Mouse (Mus musculus): ENCODE results near the gene Gm4952.

Gm4952 gene

DNA sequence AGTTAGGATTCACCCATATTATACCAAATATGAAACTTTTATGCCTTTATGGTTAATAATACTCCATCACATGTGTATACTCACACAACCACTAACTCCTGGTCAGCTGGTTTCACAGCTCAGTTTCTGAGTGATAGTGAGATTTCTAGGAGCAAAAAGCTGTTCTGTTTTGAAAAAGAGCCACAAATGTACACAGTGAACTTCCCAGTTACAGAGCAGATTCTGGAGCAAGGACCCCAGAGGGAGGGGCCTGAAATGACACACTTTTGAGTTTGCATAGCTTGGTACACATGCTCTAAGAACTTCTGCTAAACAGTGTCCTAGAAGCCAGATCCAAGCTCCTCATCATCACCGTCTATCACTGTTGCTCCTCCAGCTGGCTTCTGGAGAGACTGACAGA is at the start of gene Gm4952:
Gene Gm4952, plus strand, starts transcription at position 301 of the 400 bp plus-strand sequence.
- DNase-seq (ENCODE audit: low spot score): no peak

DNA sequence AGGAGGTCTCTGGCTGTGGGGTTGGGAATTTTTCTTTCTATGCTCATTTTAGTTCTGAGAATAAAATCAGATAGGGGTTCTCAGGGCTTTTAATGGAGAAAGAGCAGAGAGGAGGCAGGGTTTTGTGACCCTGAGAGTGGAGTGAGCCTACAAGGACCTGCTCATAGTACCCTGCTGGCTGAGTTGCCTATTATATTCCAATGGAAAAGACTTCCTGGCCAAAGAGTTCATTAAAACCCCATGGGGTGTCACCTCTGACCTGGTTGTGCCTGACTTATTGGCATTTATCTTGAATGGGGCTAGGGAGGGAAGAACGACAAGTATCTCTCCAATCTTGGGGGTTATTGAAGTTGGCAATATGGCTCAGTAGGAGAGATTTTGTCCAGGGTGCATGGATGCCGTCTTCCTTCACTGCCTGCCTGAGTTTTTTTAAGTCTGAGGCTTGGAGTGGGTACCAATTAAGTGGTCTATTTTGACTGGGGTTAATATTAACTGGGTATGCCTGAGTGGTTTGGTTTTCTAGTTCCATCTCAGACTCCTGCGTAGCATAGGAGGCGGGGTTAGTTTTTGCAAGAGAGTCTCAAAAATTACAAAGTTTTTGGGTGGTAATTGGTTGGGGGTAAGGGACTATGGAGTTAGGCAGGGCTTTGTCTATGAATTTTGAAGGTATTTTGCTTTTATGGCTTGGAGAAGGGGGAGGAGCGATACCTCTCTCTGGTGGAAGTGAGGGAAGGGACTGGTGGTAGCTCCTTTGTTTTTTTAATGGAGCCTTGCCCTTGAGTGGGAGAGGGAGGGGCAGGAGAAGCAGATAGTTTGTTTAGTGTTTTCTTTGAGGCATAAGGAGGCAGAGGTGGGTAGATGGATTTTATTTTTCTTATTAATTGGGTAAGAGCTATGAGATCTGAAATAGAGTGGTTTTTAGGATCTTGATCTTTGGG is 49.5 kb upstream of the Gm4952 start:
- no peak for DNase-seq (ENCODE audit: low spot score)

DNA sequence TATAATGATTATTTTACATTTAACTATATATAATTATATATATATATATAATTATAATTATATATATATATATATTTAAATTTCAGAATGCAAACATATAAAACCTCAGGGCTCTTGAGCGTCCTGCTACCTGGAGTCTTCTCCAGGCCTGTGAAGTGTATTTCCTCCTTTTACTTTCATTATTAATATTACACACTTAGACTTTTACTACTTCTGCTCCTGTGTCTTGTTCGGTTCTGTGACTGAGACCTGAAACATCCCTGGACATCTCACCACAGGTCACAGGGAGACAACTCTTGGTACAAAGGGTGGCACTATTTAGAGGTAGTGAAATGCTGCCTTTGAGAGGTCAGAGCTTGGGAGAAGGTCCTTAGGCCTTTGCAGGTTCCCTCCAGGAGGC is 43.5 kb upstream of the Gm4952 start:
- DNase-seq (ENCODE audit: low spot score): no peak

DNA sequence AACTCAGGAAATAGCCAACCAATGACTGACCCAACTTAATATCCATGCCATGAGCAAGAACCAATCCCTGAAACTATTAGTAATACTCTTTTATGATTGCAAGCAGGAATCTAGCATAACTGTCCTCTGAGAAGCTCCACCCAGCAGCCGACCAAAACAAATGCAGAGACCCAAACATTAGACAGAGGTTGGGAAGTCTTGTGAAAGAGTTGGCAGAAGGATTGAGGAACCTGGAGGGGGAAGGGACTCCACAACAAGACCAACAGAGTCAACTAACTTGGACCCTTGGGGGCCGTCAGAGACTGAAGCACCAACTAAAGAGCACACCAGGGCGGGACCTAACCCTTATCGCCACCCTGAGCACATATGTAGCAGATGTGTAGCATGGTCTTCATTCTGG is 41.6 kb upstream of the Gm4952 start:
- DNase-seq (ENCODE audit: low spot score): no peak

DNA sequence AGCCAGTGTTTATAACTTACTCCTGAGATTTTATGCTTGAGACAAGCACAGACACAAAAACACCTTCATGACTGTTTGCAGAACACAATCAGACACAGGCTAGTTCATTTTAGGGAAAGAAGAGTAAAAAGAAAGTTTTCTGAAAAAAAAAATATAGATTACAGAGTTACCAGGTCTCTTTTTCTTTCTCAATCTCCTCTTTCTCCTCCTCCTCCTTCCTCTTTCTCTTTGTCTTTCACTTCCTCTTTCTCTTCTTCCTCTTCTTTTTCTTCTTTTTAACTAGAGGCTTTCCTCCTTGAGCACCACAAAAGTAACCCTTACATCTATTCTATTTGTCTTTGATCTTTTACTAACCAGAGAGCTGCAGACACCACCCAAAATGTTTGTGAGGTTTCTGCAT is 35.6 kb upstream of the Gm4952 start:
- DNase-seq (ENCODE audit: low spot score): no peak

DNA sequence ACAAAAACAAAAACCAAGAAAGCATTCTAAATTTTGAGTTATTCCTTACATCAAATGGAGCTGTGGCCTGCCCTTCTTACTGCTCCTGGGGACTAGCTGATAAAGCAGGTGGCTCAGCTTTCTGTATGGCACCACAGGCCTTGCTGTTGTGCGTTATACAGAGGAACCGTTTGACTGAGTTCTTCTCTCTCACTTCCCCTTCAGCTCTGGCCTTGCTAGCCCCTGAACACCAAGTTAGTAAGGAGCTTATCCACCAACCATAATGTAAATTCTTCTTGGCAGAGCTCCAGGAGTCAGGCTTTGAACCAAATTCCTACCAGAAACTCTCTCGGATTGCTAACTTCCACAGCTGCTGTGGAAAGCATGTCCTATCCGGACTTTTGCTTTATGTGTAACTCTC is 32.8 kb upstream of the Gm4952 start:
- no peak for DNase-seq (ENCODE audit: low spot score)

DNA sequence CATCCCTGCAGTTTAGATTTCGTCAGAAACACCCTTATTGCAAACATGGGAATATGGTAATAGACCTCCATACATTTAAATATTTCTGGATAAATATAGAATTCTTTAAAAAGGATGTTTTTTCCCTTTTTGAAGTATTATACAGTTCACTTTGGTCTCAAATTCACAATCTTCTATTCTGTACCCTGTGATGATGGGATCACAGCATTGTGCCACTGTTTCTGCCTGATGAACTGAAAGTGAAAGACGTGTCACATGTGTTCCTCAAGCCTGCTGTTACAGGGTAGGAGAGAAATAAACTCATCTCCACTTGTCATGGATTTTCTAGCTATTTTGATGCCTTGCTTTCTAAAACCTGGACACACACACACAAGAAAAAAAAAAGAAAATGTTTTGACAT is 28.9 kb upstream of the Gm4952 start:
- DNase-seq (ENCODE audit: low spot score): no peak

DNA sequence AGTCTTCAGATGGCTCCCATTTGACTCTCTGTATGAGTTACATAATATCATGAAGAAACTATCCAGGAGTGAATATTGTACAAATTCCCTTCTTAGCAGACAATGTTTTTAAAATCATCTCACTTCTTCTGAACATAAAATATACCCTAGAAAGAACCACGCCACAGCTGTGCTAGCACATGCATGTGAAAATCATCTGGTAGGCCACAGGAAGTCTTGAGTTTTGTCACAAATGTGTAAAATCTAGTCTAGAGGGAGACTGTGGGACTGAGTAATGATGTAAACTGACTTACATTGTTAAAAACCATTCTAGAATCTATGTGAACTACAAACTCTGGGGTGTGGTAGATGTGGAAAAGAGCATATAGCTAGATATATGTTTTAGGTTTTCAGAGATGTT is 28.1 kb upstream of the Gm4952 start:
- no peak for DNase-seq (ENCODE audit: low spot score)

DNA sequence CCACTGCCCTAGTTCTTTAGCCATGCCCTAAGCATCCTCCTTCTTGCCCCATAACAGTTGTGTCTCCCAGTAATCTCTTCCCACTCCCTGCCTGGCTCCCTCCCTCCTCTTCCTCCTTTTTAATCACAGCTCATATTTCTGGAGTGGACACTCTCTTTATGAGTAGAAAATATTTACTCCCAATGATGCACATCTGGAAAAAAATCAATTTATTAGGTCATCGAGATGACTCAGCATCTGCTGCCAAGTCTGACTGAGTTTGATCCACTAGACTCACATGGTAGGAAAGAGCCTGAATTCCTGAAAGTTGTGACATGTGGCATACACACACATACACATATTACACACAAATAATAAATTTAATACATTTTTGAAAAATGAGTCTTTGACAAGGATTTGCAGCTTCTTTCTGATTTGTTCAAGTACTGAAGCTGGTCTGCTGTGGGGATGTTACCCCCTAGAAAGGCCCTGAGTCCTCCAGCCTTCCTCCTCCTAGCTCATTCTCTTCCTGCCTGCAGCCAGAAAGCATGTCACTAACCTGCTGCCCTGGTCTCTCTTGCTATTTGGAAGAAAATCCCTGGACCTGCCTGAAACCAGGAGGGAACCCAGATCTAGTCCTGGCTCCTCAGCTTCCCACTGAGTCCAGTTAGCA is 27.0 kb upstream of the Gm4952 start:
- DNase-seq (ENCODE audit: low spot score): no peak

DNA sequence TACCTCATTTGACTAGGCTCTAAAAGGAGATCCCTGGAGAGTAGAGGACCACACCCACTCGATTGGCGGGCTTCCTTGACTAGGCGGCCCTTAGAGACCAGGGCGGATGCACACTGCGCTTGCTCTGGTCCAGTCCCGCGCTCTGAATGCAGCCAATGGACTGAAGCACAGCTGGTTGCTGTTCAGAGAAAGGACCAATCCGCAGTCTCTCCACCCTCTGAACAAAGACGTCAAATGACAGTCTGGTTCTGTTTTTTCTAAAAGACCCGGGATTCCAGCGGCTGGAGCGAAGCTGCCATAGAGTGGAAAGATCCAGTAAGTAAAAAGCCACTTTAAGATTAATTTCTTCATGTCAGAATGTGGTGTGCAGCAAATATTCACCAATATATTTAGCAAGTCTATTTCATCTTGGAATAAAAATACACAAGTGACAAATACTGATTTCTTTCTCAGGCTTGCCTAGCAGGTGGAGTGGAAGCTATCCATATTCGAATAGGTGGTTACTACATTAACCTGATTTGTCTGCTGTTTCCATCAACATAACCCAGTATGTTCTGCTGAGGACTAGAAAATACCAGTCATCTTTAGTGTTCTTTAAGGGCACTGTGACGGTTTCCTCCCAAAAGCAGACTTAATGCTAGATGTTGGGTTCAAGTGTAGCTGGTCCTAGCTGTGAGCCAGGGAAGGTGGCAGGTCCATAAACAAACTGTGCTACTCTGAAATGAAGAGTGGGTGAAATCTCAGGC is 26.3 kb upstream of the Gm4952 start:
- DNase-seq (ENCODE audit: low spot score): peak; percentile 72

DNA sequence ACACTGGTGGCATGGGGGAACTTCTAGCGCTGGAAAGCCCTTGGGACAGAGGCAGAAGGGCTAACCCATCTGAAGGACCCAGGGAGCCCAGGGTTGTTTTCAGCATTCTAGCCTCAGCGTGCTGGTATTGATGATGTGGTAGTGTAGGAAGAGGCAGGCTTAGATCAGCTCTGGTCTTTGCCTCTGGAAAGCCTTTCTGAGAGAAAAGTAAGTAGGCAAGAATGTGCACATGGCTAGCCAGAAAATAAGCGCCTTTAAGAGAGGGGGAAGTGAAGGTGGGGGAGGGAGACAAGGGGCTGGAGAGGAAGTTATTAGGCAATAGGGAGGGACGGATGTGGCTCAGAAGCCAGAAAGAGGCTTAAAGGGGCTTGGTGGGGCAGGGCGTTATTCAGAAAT is 25.8 kb upstream of the Gm4952 start:
- DNase-seq (ENCODE audit: low spot score): no peak

DNA sequence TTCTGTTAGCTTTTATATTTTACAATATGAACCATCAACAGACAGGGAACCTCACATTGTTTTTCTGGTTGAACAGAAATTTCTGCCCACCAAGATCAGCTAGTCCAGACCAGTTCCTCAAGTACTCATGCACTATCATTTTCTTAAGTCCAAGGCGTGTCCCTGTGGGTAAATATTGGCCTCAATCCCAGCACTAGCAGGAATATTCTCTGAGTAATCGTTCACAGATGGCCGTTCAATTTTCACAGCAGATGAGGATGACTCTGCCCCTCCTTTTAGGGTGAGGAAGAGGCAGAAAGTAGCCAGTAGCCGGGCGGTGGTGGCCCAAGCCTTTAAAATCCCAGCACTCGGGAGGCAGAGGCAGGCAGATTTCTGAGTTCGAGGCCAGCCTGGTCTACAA is 24.7 kb upstream of the Gm4952 start:
- DNase-seq (ENCODE audit: low spot score): no peak

DNA sequence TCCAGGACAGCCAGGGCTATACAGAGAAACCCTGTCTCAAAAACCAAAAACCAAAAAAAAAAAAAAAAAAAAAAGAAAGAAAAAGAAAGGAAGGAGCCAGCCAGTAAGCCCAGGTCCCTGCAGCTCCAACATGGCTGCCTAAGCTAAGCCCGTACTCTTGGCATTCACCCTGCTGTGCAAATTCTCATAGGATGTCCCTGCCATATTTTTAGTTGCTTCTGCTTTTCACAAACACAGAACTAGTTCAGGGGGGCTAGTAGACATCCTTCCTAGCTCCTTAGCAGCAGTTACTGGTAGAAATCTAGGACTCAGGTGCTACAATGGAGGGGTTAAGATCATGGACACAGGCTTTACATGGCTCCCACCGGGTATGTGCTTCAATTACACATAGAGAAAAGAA is 24.3 kb upstream of the Gm4952 start:
- no peak for DNase-seq (ENCODE audit: low spot score)

DNA sequence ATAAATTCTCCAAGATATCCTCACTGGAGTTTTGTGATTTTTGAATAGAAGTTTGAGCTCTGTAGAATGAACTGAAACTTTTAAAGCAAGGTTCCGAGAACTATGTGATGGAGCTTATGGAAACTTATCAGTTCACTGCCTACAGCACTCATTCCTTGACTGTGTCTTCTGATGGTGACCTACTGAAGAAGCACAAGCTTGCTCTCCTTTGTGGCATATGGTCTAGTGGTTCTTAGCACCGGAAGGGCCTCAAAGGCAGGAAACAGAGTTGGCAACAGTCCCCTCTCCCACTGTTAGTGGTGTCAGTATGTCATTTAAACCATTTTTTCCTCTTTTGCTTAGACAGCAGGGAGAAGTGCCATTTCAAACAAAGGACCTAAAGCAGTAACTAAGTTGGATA is 23.1 kb upstream of the Gm4952 start:
- DNase-seq (ENCODE audit: low spot score): no peak

DNA sequence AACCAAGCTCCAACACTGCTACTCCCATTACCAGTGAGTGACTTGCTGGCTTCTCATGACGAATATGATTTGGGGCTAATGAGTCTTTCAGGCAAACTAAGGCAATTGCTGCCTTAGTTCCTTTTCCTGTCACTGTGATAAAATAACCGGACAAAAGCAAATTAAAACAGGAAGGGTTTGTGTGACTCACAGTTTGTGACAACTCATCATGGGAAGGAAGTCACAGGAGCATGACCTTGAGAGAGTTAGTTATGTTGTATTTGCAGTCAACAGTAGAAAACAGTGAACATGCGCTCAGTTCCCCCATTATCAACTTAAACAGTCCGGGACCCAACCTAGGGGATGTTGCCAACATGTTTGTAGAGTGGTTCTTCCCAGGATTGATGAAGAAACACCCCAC is 14.5 kb upstream of the Gm4952 start:
- no peak for DNase-seq (ENCODE audit: low spot score)

DNA sequence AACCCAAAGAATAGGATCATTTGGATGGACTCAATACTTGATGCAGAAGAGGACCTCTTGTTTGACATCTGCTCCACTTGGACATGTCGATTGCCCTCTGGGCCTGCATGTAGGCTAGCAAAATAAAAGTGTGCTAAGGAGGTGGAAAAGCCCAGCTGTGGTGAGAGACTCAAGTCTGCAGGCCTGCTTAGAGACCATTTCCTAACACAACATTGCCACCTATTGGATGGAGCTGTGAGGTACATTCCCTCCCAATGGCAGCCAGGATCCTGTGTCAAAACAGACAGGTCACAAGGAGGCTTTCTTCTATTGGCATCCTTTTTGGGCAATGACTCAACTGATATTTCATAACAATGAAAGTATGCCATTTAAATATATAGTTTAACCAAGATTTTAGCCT is 7.9 kb upstream of the Gm4952 start:
- DNase-seq (ENCODE audit: low spot score): peak; percentile 30

DNA sequence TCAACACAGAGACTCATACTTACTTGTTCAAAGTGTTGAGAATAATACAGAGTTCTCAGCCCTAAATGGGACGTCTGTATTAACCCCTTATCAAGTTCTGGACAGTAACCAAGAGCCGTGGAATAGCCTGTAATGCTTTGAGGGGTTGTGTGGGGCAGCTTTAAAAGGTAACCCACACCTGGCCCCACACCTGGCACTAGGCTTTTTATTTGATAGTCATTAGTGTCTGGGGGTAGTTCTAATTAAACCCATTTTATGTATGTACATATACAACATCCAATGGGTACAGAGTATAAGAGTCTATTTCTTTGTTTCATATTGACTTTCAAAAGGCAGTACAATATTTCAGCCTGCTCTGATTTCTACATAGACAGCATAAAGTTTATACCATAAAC is 4.6 kb upstream of the Gm4952 start:
- DNase-seq (ENCODE audit: low spot score): no peak

DNA sequence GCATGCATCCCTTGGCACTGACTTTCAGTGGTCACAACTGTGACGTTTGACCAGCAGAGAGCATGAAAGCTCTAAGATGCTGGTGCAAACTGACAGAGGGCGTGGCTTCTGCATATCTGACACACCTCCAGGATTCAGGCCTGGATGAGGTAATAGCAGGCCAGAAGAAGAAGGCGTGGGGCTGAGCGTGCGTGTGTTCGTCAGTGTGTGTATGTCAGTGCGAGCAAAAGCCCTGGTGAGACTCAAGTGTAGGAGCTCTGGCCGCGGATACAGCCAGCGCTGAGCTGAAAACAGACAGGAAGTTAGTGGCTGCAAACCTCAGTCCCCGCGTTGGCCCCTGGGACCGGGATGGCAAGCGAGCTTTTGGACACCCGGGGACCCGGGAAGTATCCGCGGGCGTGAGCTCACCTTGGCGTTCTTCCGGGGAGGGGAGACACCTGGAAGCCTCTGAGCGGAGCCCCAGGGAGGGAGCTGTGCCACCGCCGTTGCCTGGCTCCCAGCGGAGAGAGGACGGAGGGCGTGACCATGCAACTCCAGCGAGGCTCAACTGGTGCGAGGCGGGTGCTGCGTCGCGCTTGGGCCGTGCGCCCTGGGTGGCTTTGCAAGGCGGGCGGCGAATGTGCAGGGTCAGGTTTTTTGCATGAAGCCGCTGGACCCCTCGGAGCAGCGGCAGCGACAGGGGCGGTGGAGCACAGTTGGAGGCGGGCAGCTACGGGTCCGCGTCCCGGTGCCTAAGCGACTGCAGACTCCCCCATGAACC is 4.1 kb upstream of the Gm4952 start:
- peak; percentile 60 for DNase-seq (ENCODE audit: low spot score)

DNA sequence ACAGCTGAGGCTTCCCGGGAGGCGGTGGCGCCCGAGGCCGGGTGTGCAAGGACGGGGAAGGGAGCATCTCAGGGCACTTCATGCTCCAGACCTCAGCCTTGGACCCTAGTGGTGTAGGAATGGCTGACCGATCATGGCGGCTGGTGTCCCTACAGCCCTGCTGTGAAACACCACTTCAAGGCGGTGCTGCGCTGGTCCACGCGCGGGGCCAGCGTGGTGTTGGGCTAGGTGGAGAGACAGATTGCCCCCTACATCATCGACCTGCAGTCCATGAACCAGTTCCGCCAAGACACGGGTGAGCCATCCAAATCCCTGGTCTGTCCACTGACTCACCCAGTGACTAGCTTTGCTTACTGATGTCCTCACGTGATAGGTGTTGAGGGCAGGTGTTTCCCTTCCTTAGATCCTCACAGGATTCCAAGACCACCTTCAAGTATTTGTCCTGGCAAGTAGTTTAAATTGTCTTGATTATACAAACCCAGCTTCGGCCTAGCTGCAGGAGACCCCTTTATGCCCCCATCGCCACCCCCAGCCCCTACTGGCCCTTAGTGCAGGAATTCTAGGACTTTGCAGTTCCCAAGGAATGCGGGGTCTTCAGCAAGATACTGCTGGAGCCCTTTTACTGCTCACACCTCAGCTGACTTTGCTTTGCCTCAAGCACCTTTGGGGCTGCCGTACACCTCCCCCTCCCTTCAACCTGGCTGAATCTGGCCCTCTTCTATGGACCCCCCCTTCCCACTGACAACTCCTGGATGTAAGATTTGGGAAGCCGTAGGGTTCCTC is 3.3 kb upstream of the Gm4952 start:
- no peak for DNase-seq (ENCODE audit: low spot score)

DNA sequence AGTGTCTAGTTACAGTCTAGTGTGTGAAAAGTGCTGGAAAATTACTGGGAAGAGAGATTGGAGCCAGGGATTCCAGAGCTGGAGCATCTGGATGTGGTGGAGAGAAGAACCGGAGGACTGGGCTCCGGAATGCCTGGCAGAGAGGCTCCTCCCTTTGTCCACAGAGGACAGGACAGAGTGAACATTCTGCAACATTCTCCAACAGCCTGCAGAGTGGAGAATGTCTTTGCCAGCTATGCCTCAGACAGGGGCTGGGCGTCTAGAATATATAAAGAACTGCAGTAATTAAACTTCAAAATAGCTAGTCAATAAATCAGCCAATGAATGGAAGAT is 2.7 kb upstream of the Gm4952 start:
- DNase-seq (ENCODE audit: low spot score): no peak

DNA sequence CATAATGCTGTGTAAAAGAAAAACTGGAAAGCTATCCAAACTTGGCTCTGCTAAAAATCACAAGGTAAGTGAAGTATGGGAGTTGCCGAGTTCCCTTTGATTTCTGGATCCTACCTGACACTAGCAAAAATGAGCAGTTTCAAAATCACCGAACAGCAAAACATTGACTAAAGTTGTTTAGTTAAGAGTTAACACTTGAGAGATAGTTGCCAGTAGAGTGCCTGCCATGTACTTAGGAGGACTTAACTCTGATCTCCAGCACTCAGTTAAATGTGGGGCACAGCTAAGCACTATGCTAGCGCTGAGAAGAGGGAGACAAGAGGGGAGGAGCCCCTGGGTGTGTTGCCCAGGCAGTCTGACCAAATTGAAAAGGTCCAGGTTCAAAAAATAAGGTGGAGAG is 1.1 kb upstream of the Gm4952 start:
- no peak for DNase-seq (ENCODE audit: low spot score)

All from ovary, postnatal 36 days (tissue).